Mouse (Mus musculus): Measurements from ENCODE around the gene Acat2. TPM values are rescaled to one million over a fixed set of nuclear protein-coding genes. Genes with fewer than 3 reads are reported as not detected.
"Not testable (repeated sequence)": the region's sequence is repeated elsewhere in the genome, so short reads cannot be mapped to it uniquely, and the experiment has no call there.

Acat2 gene
- 10 to 100 TPM; 70.0 to 86.0 (median 80.9) TPM for total RNA-seq (2022)

DNA sequence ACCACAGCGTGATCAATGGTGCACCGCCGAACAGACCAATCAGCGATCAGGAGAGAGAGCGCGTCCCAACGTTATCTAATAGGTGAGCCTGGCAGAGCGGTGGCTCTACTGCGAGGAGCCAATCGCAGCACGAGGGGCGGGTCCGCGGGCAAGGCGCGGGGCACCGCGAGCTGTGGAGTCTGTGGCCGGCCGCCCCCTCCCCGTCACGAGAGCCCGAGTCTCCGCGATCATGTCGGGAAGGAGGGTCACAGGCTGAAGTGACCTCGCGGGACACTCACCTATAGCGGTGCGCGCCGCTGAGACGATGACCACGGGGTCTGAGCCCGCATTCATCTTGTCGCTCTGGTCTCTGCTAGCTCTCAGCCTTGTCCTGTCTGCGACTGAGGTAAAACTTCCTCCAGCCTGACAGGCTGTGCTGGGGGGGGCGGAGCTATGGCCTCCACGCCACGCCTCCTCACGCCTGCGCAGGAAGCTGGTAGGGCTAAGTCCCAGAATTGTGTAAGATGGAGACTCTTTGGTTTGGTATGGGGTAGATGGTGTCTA is at the start of gene Acat2:
TSS of gene Acat2 (minus strand) at position 417 of the 543 bp plus-strand sequence.
- peak; percentile 91 for DNase-seq

DNA sequence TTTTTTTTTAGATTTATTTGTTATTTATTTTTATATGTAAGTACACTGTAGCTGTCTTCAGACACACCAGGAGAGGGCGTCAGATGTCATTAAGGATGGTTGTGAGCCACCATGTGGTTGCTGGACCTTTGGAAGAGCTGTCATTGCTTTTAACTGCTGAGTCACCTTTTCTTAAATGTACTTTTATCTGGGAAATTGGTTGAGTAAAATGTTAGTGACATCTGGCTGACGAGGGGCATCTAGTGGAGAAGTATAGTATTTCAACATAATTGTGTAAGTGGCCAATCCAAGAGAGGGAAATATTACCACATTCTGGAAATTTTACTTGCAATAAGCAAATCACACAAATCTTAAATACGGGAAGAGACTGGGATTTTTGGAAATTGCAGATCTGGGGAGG is 49.3 kb upstream of the Acat2 start:
- DNase-seq, result no peak

- DNase-seq, result no peak
Measured at GRCm38 (mm10) chr17:13008528-13008927, 48.0 kb upstream of the Acat2 start.

- DNase-seq, result peak; percentile 99
Measured at GRCm38 (mm10) chr17:13007730-13008425, 47.3 kb upstream of the Acat2 start.

- DNase-seq, result no peak
Measured at GRCm38 (mm10) chr17:13006984-13007383, 46.4 kb upstream of the Acat2 start.

DNA sequence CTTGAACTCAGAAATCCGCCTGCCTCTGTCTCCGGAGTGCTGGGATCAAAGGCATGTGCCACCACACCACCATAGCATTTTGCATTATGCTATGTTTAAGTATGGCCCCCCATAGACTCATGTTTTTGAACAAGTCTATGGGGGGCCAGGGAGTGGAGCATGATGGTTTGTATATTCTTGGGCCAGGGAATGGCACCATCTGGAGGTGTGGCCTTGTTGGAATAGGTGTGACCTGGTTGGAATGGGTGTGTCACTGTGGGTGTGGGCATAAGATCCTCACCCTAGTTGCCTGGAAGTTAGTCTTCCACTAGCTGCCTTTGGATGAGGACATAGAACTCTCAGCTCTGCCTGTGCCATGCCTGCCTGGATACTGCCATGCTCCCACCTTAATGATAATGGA is 46.0 kb upstream of the Acat2 start, which contains the start of gene Sod2:
TSS of gene Sod2 (plus strand) at position 301 of the 400 bp plus-strand sequence.
- DNase-seq, result not testable (repeated sequence)

DNA sequence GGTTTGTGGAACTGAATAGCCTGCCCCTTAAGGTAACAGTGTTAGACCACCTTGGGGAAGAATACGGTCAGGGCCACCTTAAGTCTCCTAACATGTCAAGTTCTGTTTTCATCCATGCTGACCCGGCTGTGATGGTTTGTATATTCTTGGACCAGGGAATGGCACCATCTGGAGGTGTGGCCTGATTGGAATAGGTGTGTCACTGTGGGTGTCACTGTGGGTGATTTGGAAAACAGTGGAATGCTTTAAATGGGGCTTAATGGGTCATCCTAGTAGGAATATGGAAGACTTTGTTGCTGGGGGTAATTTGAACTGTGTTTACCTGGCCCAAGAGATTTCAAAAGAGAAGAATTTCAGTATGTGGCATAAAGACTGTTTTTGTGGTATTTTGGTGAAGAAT is 43.9 kb upstream of the Acat2 start:
- DNase-seq, result not testable (repeated sequence)

- not testable (repeated sequence) for DNase-seq
Measured at GRCm38 (mm10) chr17:13002243-13002642, 41.7 kb upstream of the Acat2 start.

DNA sequence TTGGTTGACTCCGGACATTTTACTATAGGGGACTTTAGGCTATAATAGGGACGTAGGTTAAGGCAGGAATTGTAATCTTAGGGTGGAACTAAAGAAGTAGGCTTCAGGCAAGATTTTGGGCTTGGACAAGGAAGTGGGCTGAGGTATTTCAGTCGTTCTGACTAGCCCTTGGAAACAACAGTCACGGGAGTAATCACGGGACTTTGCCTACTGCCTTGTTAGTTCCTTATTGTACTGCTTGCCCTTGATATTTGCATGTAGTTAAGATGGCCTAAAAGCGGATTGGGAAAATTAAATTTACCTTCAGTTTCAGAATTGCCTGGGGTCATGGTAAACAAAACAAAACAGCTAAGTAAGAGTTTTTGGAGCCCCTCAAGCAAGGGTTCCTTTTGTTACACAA is 38.5 kb upstream of the Acat2 start:
- no peak for DNase-seq

- DNase-seq, result no peak
Measured at GRCm38 (mm10) chr17:12997890-12998289, 37.3 kb upstream of the Acat2 start.

GRCm38 (mm10) chr17:12996345-12996744 is 35.8 kb upstream of the Acat2 start:
- DNase-seq, result no peak

GRCm38 (mm10) chr17:12994069-12994468 is 33.5 kb upstream of the Acat2 start, which contains the start of gene Wtap:
Wtap (minus strand) TSS chr17:12994169.
- DNase-seq, result no peak

DNA sequence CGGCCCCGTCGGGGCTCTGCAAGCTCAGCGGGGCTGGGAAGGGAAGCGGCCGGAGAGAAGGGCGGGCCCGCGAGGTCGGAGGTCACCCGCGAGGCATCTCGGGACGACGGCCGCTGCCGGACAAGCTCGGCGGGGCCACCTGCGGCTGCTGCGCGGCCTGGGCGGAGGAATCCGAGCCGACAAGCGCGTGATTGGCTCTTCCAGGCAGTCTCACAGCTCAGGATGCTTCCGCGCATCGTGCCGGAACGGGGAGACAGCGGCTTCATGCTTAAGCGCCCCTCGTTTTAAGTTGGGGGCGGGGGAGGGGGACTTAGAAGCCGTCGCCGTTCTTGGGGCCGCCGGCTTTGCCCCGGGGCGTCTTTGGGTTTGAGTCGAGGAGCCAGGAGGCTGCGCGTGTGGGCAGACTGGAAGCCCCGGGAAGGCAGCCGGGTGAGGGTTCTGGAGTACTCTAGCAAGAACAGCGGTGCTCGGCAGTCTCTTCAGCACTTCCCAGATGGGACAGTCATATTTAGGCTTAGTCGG is 32.0 kb upstream of the Acat2 start:
- peak; percentile 94 for DNase-seq

- peak; percentile 84 for DNase-seq
Measured at GRCm38 (mm10) chr17:12991635-12992358, 31.2 kb upstream of the Acat2 start.

GRCm38 (mm10) chr17:12991194-12991634 is 30.7 kb upstream of the Acat2 start:
- no peak for DNase-seq

GRCm38 (mm10) chr17:12990567-12991145 is 30.1 kb upstream of the Acat2 start:
- no peak for DNase-seq

DNA sequence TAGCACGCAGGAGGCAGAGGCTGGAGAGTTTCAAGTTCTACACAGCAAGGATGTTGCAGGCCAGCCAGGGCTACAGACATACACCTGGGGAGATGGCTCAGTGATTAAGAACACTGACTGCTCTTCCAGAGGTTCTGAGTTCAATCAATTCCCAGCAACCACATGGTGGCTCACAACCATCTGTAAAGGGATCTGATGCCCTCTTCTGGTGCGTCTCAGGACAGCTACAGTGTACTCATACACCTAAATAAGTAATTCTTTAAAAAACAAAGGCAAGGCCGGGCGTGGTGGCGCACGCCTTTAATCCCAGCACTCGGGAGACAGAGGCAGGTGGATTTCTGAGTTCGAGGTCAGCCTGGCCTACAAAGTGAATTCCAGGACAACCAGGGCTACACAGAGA is 27.5 kb upstream of the Acat2 start:
- not testable (repeated sequence) for DNase-seq

GRCm38 (mm10) chr17:12983988-12984387 is 23.4 kb upstream of the Acat2 start:
- DNase-seq, result no peak

DNA sequence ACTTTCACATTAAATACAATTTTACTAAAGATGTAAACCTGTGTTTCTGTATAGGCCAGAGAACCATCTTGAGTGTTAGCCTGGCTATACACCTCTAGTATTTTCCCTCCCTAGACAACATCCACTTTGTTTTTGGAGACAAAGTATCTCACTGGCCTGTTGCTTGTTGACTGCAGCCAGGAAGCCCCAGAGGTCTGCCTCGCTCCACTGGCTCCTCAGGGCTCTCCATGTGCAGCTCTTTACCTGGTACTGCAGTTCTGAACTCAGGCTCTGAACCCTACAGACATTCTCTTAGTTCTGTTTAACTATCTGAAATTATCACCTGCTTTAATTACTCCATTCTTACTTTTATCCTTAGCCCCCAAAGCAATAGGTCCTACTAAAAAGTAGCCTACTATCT is 18.0 kb upstream of the Acat2 start:
- no peak for DNase-seq

DNA sequence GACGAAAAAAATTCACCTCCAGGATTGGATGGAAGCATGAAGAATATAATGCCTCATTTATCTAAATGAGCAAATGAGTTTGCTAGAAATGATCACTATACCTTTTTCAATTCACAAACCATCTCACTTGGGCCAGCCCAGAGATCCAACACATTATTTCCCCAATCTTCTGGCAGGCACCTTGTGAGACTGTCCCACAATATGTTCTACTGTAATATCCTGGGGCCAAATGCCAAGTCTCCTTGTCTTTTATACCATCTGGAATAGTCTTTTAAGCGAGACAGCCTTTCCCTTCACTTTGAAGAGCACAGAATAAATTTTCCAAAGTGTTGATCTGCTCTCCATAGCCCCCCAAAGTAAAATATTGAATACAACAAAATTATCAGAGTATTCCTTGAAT is 13.3 kb upstream of the Acat2 start:
- no peak for DNase-seq

GRCm38 (mm10) chr17:12967173-12967572 is 6.6 kb upstream of the Acat2 start:
- DNase-seq, result no peak

DNA sequence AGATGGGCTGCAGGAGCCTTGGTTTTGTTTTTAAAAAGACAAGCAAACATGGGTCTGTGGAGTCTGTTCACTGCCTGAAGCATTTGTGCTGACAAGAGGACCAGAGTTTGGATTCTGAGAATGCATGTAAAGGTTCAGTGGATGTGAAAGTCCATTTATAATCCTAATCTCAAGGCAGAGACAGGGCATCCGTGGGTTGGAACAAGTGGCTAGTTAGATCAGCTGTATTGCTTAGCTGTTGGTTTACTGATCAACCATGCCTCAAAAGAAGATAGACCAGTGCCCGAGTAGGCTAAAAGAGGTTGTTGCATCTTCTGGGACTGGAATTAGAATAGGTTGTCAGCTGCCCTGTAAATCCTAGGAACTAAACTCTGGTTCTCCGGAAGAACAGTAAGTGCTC is 2.9 kb upstream of the Acat2 start:
- no peak for DNase-seq

DNA sequence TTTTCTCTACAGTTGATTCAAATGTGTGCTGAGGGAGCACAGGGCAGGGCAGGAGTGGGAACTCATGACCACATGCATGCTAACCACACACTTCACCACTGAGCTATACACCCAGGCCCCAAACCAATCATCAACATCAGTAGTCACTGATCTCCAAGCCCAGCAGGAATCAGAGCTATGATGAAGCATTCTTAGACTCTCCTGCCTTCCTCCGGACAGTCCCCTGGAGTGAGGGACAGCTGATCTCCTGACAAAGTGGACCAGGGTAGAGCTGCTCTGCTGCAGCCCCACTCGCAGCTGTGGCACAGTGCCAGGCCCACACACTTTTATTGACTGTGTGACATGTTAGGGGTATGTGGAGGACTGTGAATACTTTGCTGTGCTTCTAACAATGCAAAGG is 1.2 kb downstream of the Acat2 start:
- DNase-seq, result not testable (repeated sequence)

Measured in adrenal gland, adult 8-10 months (tissue).